Mouse (Mus musculus): Measurements from ENCODE around the gene Pepd.

- TF ChIP-seq MAFK (IDR thresholded peaks at IDR 0.05; ENCODE audit: insufficient read depth, low read depth, low read length) (no peak), ZC3H11A (IDR thresholded peaks at IDR 0.05; ENCODE audit: borderline replicate concordance, low read depth, low read length) (no peak), HCFC1 (IDR thresholded peaks at IDR 0.05; ENCODE audit: borderline replicate concordance, insufficient read depth, low read length) (no peak)
These were observed 164.5 kb downstream of the Pepd start for GRCm38 (mm10) chr7:35076645-35077044.

All from ES-E14 (cell line).